Mouse (Mus musculus): Measurements from ENCODE around the gene Rara. TPM values are rescaled to one million over a fixed set of nuclear protein-coding genes. Genes with fewer than 3 reads are reported as not detected.
"Not testable (repeated sequence)": the region's sequence is repeated elsewhere in the genome, so short reads cannot be mapped to it uniquely, and the experiment has no call there.

Gene Rara
- total and polyA plus RNA-seq, 3 experiments, result 4.5 to 13.7 (median 12.1) TPM

DNA sequence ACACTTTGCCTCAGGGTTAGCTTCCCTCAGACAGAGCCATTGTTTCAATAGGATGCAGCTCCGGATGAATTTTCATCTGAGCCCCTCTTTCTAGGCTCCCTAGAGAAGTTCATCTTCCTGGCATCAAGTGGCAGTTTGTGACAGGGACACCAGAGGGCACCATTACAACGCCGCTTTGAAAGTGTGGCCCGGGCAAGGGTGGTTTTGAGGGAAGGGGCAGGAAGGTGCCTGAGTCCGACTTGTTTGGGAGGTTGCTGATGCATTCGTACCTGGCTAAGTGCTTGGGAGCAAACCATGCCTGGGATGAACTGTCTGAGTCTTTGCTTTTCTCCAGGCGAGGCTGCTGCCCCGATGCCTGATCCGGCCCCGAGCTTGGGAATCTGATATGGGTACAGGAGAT lies 5.3 kb upstream of the Rara start:
- H3K27ac ChIP-seq (ENCODE audit: insufficient read depth, low read depth); H3K27me3 ChIP-seq (replicated peaks); in situ Hi-C loops (cut with MboI; ENCODE audit: low pct_ligation_motif_present, low pct_unique_long_range_greater_than_20kb, low sequenced_read_pairs); H3K9me3 ChIP-seq (replicated peaks; ENCODE audit: low read length); H3K79me2 ChIP-seq (replicated peaks; ENCODE audit: control insufficient read depth, extremely low read depth, insufficient read depth, poor library complexity, severe bottlenecking); H3K4me2 ChIP-seq (ENCODE audit: insufficient read depth, low read depth, poor library complexity, severe bottlenecking); H3K9ac ChIP-seq (ENCODE audit: insufficient read depth, low read depth); H3K4me3 ChIP-seq (replicated peaks in 1 of 3; ENCODE audit: low read depth in 2 of 3, low read length in 2 of 3, poor library complexity in 1 of 3); dilution Hi-C loops (cut with MboI; ENCODE audit: extremely low pct_ligation_motif_present, extremely low pct_unique_long_range_greater_than_20kb, low sequenced_read_pairs): not testable (repeated sequence)
- peak; percentile 50 for DNase-seq (ENCODE audit: extremely low read depth)
- peaks cover 51 to 75% of the 10 kb centered on the region in 2 experiments for H3K36me3 ChIP-seq (replicated peaks in 1 of 2; ENCODE audit: control insufficient read depth in 1 of 2, insufficient read depth in 1 of 2, low read length in 1 of 2)
- H3K4me1 ChIP-seq (ENCODE audit: control insufficient read depth in 1 of 2, insufficient read depth in 2 of 2), result peaks cover 20 to 50% of the 10 kb centered on the region in 2 experiments
- peak; percentile 94 for TF ChIP-seq SMC3 (IDR thresholded peaks at IDR 0.05; ENCODE audit: low read depth, low read length)
- peak; percentile 56 to 83 for TF ChIP-seq CTCF (conservative IDR thresholded peaks at IDR 0.05 in 1 of 2, IDR thresholded peaks at IDR 0.05 in 1 of 2; ENCODE audit: low read depth in 2 of 2, low read length in 2 of 2)
- TF ChIP-seq ZC3H11A (IDR thresholded peaks at IDR 0.05; ENCODE audit: low read depth, low read length), result peak; percentile 76
- TF ChIP-seq RAD21 (IDR thresholded peaks at IDR 0.05; ENCODE audit: low read depth, low read length), result peak; percentile 77

DNA sequence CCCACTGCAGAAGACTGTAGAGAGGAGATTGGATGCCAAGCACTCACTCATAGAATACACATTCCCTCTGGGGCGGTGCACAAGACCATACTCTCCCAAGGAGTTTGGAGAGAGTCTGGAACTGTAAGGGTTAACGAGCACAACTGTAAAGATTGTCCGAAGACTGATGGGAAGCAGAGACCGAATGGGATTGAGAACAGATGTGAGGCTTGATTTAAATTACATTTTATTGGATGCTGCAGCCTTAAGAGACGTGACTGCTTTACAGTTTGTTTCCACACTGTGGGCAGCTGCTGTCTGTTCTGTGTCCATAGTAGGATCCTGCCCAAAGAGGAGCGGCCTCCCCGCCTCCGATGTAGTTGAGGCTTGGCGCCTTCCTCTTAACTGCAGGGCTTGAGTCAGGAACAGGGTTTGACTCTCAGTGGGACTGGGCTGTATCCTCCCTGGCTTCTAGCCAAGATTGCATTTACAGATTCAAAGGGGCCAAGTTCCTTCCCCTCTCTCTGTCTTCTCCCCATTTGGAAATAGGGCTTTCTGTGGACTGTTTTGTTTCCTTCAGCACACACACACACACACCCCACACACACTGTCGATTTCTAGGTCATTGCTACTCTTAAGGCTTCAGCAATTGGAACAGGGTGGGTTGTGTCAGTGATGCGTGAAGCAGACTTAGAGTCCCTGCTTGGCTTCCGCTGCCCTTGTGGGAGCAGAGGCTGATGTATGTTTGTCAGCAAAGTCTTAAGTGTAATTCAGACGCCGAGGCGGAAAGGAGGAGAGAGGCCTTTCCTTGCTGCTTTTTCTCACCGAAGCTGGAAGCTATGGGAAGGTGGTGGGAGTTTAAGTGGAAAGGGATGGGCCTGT lies 4.5 kb upstream of the Rara start:
- DNase-seq (ENCODE audit: extremely low read depth); in situ Hi-C loops (cut with MboI; ENCODE audit: low pct_ligation_motif_present, low pct_unique_long_range_greater_than_20kb, low sequenced_read_pairs); dilution Hi-C loops (cut with MboI; ENCODE audit: extremely low pct_ligation_motif_present, extremely low pct_unique_long_range_greater_than_20kb, low sequenced_read_pairs); H3K9ac ChIP-seq (ENCODE audit: insufficient read depth, low read depth); H3K27ac ChIP-seq (ENCODE audit: insufficient read depth, low read depth); H3K27me3 ChIP-seq (replicated peaks); H3K4me3 ChIP-seq (replicated peaks in 1 of 3; ENCODE audit: low read depth in 2 of 3, low read length in 2 of 3, poor library complexity in 1 of 3); H3K79me2 ChIP-seq (replicated peaks; ENCODE audit: control insufficient read depth, extremely low read depth, insufficient read depth, poor library complexity, severe bottlenecking); H3K4me2 ChIP-seq (ENCODE audit: insufficient read depth, low read depth, poor library complexity, severe bottlenecking); H3K9me3 ChIP-seq (replicated peaks; ENCODE audit: low read length): not testable (repeated sequence)
- peaks cover 44 to 67% of the 10 kb centered on the region in 2 experiments for H3K36me3 ChIP-seq (replicated peaks in 1 of 2; ENCODE audit: control insufficient read depth in 1 of 2, insufficient read depth in 1 of 2, low read length in 1 of 2)
- peaks cover 27 to 51% of the 10 kb centered on the region in 2 experiments for H3K4me1 ChIP-seq (ENCODE audit: control insufficient read depth in 1 of 2, insufficient read depth in 2 of 2)
- TF ChIP-seq POLR2A (IDR thresholded peaks at IDR 0.05; ENCODE audit: low read depth, low read length), result 0 out of 2 replicates have a peak, but pooled peaks have one; percentile 27

DNA sequence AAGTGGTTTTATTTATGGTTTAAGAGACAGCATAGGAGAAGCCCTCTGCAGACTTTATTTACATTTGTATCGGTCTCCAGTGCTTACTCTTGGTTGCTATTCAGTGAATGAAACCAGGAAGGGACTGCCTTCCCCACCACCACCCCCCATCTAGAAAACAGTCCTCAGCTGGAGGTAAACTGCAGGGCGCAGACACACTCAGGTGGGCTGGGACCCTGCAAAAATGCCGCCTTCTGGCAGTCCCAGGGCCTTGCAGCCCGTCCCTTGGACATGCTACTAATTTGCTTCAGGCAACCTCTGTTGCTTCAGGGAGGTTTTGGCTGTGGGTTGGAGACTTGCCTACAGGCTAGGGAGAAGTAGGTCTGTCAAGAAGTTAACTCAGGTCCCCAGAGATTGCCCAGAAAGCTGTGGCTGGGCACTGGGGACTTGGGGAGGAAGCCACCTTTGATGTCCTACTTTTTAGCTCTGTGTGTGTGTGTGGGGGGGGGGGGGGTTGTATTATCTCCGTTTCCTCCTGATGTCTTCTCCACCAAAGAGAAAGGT lies 2.9 kb upstream of the Rara start:
- in situ Hi-C loops (cut with MboI; ENCODE audit: low pct_ligation_motif_present, low pct_unique_long_range_greater_than_20kb, low sequenced_read_pairs) (no loop called here), dilution Hi-C loops (cut with MboI; ENCODE audit: extremely low pct_ligation_motif_present, extremely low pct_unique_long_range_greater_than_20kb, low sequenced_read_pairs) (no loop called here)
- no peak overlapping the region for H3K4me3 ChIP-seq (replicated peaks in 1 of 3; ENCODE audit: low read depth in 2 of 3, low read length in 2 of 3, poor library complexity in 1 of 3)
- H3K9me3 ChIP-seq (replicated peaks; ENCODE audit: low read length), result no peaks in the 10 kb centered on the region
- H3K27ac ChIP-seq (ENCODE audit: insufficient read depth, low read depth), result peak overlapping the region; percentile 74
- no peaks in the 10 kb centered on the region for H3K27me3 ChIP-seq (replicated peaks)
- H3K36me3 ChIP-seq (replicated peaks in 1 of 2; ENCODE audit: control insufficient read depth in 1 of 2, insufficient read depth in 1 of 2, low read length in 1 of 2), result peaks cover 28 to 51% of the 10 kb centered on the region in 2 experiments
- peak; percentile 86 for DNase-seq (ENCODE audit: extremely low read depth)
- H3K4me1 ChIP-seq (ENCODE audit: control insufficient read depth in 1 of 2, insufficient read depth in 2 of 2), result peaks cover 33 to 66% of the 10 kb centered on the region in 2 experiments
- H3K9ac ChIP-seq (ENCODE audit: insufficient read depth, low read depth), result peak overlapping the region; percentile 37; the same call in 1 of the 2 replicates
- peak overlapping the region; percentile 38 for H3K4me2 ChIP-seq (ENCODE audit: insufficient read depth, low read depth, poor library complexity, severe bottlenecking)
- TF ChIP-seq E2F4 (IDR thresholded peaks at IDR 0.05; ENCODE audit: insufficient replicate concordance, low read depth, low read length), result no peak
- TF ChIP-seq ZKSCAN1 (IDR thresholded peaks at IDR 0.05; ENCODE audit: borderline replicate concordance, low read depth, low read length), result no peak
- TF ChIP-seq ZMIZ1 (IDR thresholded peaks at IDR 0.05; ENCODE audit: low read depth, low read length), result peak; percentile 26; the same call in 1 of the 2 replicates
- TF ChIP-seq MEF2A (IDR thresholded peaks at IDR 0.05; ENCODE audit: borderline replicate concordance, low read depth, low read length), result 0 out of 2 replicates have a peak, but pooled peaks have one; percentile 16
- TF ChIP-seq ETS1 (conservative IDR thresholded peaks at IDR 0.05; ENCODE audit: low read depth, low read length), result peak; percentile 47; the same call in 1 of the 2 replicates
- no peak for TF ChIP-seq NRF1 (IDR thresholded peaks at IDR 0.05; ENCODE audit: low read depth, low read length)
- TF ChIP-seq MAX (IDR thresholded peaks at IDR 0.05; ENCODE audit: low read length), result peak; percentile 29; the same call in 1 of the 2 replicates
- peak in 1 of 2 experiments; percentile 23; a peak in 2 of 4 replicates for TF ChIP-seq CTCF (conservative IDR thresholded peaks at IDR 0.05 in 1 of 2, IDR thresholded peaks at IDR 0.05 in 1 of 2; ENCODE audit: low read depth in 2 of 2, low read length in 2 of 2)
- TF ChIP-seq SIN3A (IDR thresholded peaks at IDR 0.05; ENCODE audit: low read length), result no peak
- no peak for TF ChIP-seq GABPA (IDR thresholded peaks at IDR 0.05; ENCODE audit: insufficient replicate concordance, low read depth, low read length)
- TF ChIP-seq MAZ (IDR thresholded peaks at IDR 0.05; ENCODE audit: low read depth, low read length), result no peak
- H3K79me2 ChIP-seq (replicated peaks; ENCODE audit: control insufficient read depth, extremely low read depth, insufficient read depth, poor library complexity, severe bottlenecking), result no peaks in the 10 kb centered on the region

Data from CH12.LX (cell line).